Mouse (Mus musculus) midbrain, embryonic 10.5 days (tissue): ENCODE measurements around the gene Heatr4. TPM values are rescaled to one million over a fixed set of nuclear protein-coding genes. Genes with fewer than 3 reads are reported as not detected.
A peak's percentile ranks its signal among the peaks of the same experiment; 100 is the strongest.
"Not testable (repeated sequence)": the region's sequence is repeated elsewhere in the genome, so short reads cannot be mapped to it uniquely, and the experiment has no call there.

Experiments used
- DNase-seq: peaks from one replicate; pipeline ENCODE4 v3.0.0-alpha.2; 2017; ENCODE audit warnings: low spot score
- H3K27ac ChIP-seq: fragments of 300-500 bp; sonication (generic); replicated peaks from 2 replicates; pipeline ENCODE4 v1.5.1; 2016; ENCODE audit warnings: mild to moderate bottlenecking
- H3K27me3 ChIP-seq: fragments of 300-500 bp; sonication (generic); 2 replicates; pipeline ENCODE4 v1.6.1; 2016; ENCODE audit warnings: low read depth, mild to moderate bottlenecking; ENCODE audit not compliant: poor library complexity, severe bottlenecking
- H3K36me3 ChIP-seq: fragments of 300-500 bp; sonication (generic); 2 replicates; pipeline ENCODE4 v1.6.1; 2016; ENCODE audit warnings: mild to moderate bottlenecking, moderate library complexity
- H3K4me1 ChIP-seq: fragments of 300-500 bp; sonication (generic); 2 replicates; pipeline ENCODE4 v1.6.1; 2016
- H3K4me3 ChIP-seq: fragments of 300-500 bp; sonication (generic); 2 replicates; pipeline ENCODE4 v1.5.1; 2016; ENCODE audit warnings: mild to moderate bottlenecking, moderate library complexity
- H3K9me3 ChIP-seq: fragments of 300-500 bp; sonication (generic); replicated peaks from 2 replicates; pipeline ENCODE4 v1.6.1; 2016; ENCODE audit warnings: mild to moderate bottlenecking
- WGBS: fragments of 180-500 bp; shearing (Covaris S2); methylation state at CpG from one replicate; pipeline ENCODE4 v1.1.7; 2016; 5-methylcytosine and 5-hydroxymethylcytosine counted together
- polyA plus RNA-seq: library from polyadenylated mRNA; unstranded; fragments of >200 nt; fragmentation: Nextera tagmentation; extraction: Ambion mirVana; gene quantifications from 2 replicates; pipeline ENCODE4 v1.2.1, GENCODE M21; 2016

Gene Heatr4
- polyA plus RNA-seq, 1 experiment from 2014 or later, result not detected

- peak; percentile 77 for DNase-seq
- H3K27ac ChIP-seq, result peak overlapping the region; percentile 59
- H3K4me1 ChIP-seq, result peaks cover 57% of the 10 kb centered on the region
- no peaks in the 10 kb centered on the region for H3K27me3 ChIP-seq
- peaks cover 22% of the 10 kb centered on the region for H3K36me3 ChIP-seq
- H3K4me3 ChIP-seq, result peak overlapping the region; percentile 56
- no peaks in the 10 kb centered on the region for H3K9me3 ChIP-seq
- WGBS, result 34% methylated on average over 12 of the region's 12 CpGs
Measured at GRCm38 (mm10) chr12:84011251-84012040, 26.8 kb upstream of the Heatr4 start.

- H3K36me3 ChIP-seq, result peaks cover 14% of the 10 kb centered on the region
- H3K9me3 ChIP-seq, result no peaks in the 10 kb centered on the region
- WGBS, result 81% methylated on average over 3 of the region's 3 CpGs
- H3K27me3 ChIP-seq, result no peaks in the 10 kb centered on the region
- DNase-seq, result no peak
- H3K4me3 ChIP-seq, result peak overlapping the region; percentile 56
- H3K27ac ChIP-seq, result peak overlapping the region; percentile 86; the same call in 1 of the 2 replicates
- H3K4me1 ChIP-seq, result peaks cover 52% of the 10 kb centered on the region
Measured at GRCm38 (mm10) chr12:84010201-84010600, 25.5 kb upstream of the Heatr4 start.

GRCm38 (mm10) chr12:84009171-84009965, 24.7 kb upstream of the Heatr4 start, which contains the start of gene Acot1:
Acot1 (plus strand) TSS chr12:84009490.
- H3K36me3 ChIP-seq, H3K9me3 ChIP-seq, H3K27me3 ChIP-seq: not testable (repeated sequence)
- WGBS, result under 1% methylated on average over 68 of the region's 70 CpGs
- Histone ChIP-seq H3K4me3 (peak within 1 kb of the TSS; percentile 56), H3K4me1 (peaks cover 52% of the 10 kb centered on the region), H3K27ac (peak within 1 kb of the TSS; percentile 86)
- DNase-seq, result peak; percentile 82

GRCm38 (mm10) chr12:84008729-84009128, 24.1 kb upstream of the Heatr4 start:
- H3K27me3 ChIP-seq, result no peaks in the 10 kb centered on the region
- peak overlapping the region; percentile 56 for H3K4me3 ChIP-seq
- no peaks in the 10 kb centered on the region for H3K9me3 ChIP-seq
- WGBS, result 48% methylated on average over 8 of the region's 8 CpGs
- H3K4me1 ChIP-seq, result peaks cover 52% of the 10 kb centered on the region
- DNase-seq, result peak; percentile 19
- H3K36me3 ChIP-seq, result peaks cover 5% of the 10 kb centered on the region; the same call in 1 of the 2 replicates
- H3K27ac ChIP-seq, result peak overlapping the region; percentile 86

GRCm38 (mm10) chr12:84008251-84008650, 23.6 kb upstream of the Heatr4 start:
- no peak for DNase-seq
- 85% methylated on average over 12 of the region's 12 CpGs for WGBS
- Histone ChIP-seq H3K9me3 (no peaks in the 10 kb centered on the region), H3K27ac (peak overlapping the region; percentile 86), H3K27me3 (no peaks in the 10 kb centered on the region), H3K4me3 (no peak overlapping the region), H3K4me1 (peaks cover 52% of the 10 kb centered on the region), H3K36me3 (peaks cover 3% of the 10 kb centered on the region; the same call in 1 of the 2 replicates)

- DNase-seq, result no peak
- 97% methylated on average over 1 of the region's 1 CpGs for WGBS
Measured at GRCm38 (mm10) chr12:84003866-84004265, 19.2 kb upstream of the Heatr4 start.

GRCm38 (mm10) chr12:84000418-84000817, 15.8 kb upstream of the Heatr4 start:
- H3K4me3 ChIP-seq, result no peak overlapping the region
- no peak overlapping the region for H3K27ac ChIP-seq
- WGBS, result 93% methylated on average over 3 of the region's 3 CpGs
- no peaks in the 10 kb centered on the region for H3K4me1 ChIP-seq
- DNase-seq, result no peak
- H3K9me3 ChIP-seq, result peaks cover 8% of the 10 kb centered on the region
- H3K36me3 ChIP-seq, result 0 out of 2 replicates have a peak, but pooled peaks cover 3% of the 10 kb centered on the region
- no peaks in the 10 kb centered on the region for H3K27me3 ChIP-seq

More at GRCm38 (mm10) chr12:84003866-84004265, 19.2 kb upstream of the Heatr4 start:
- H3K27ac ChIP-seq, result no peak overlapping the region
- H3K36me3 ChIP-seq, result no peaks in the 10 kb centered on the region
- peaks cover 8% of the 10 kb centered on the region; the same call in 1 of the 2 replicates for H3K9me3 ChIP-seq
- no peaks in the 10 kb centered on the region for H3K27me3 ChIP-seq
- H3K4me3 ChIP-seq, result no peak overlapping the region
- H3K4me1 ChIP-seq, result peaks cover 10% of the 10 kb centered on the region

- H3K36me3 ChIP-seq, H3K9me3 ChIP-seq, H3K27me3 ChIP-seq, H3K27ac ChIP-seq, H3K4me3 ChIP-seq, DNase-seq, H3K4me1 ChIP-seq: not testable (repeated sequence)
- 86% methylated on average over 8 of the region's 8 CpGs for WGBS
Measured at GRCm38 (mm10) chr12:83999237-83999636, 14.6 kb upstream of the Heatr4 start.

- DNase-seq, result no peak
- peaks cover 14% of the 10 kb centered on the region for H3K36me3 ChIP-seq
Measured at GRCm38 (mm10) chr12:83998341-83999107, 13.9 kb upstream of the Heatr4 start.

GRCm38 (mm10) chr12:83997221-83997620, 12.6 kb upstream of the Heatr4 start:
- H3K9me3 ChIP-seq, result peaks cover 5% of the 10 kb centered on the region
- peaks cover 24% of the 10 kb centered on the region for H3K36me3 ChIP-seq
- no peak overlapping the region for H3K27ac ChIP-seq
- WGBS, result 83% methylated on average over 2 of the region's 2 CpGs
- H3K4me1 ChIP-seq, result no peaks in the 10 kb centered on the region
- H3K27me3 ChIP-seq, result no peaks in the 10 kb centered on the region
- DNase-seq, result no peak
- H3K4me3 ChIP-seq, result no peak overlapping the region

More at GRCm38 (mm10) chr12:83998341-83999107, 13.9 kb upstream of the Heatr4 start:
- WGBS, result 75% methylated on average over 11 of the region's 11 CpGs
- Histone ChIP-seq H3K4me1 (no peaks in the 10 kb centered on the region), H3K27me3 (no peaks in the 10 kb centered on the region), H3K9me3 (peaks cover 8% of the 10 kb centered on the region), H3K27ac (no peak overlapping the region), H3K4me3 (no peak overlapping the region)

- WGBS, result 95% methylated on average over 4 of the region's 4 CpGs
Measured at GRCm38 (mm10) chr12:83989378-83989777, 4.7 kb upstream of the Heatr4 start.

GRCm38 (mm10) chr12:83988483-83988882, 3.8 kb upstream of the Heatr4 start:
- peak overlapping the region; percentile 92 for H3K27ac ChIP-seq
- H3K4me1 ChIP-seq, result peaks cover 21% of the 10 kb centered on the region
- no peak for DNase-seq
- 75% methylated on average over 4 of the region's 4 CpGs for WGBS
- peak overlapping the region; percentile 67 for H3K4me3 ChIP-seq
- H3K36me3 ChIP-seq, result peaks cover 18% of the 10 kb centered on the region
- no peaks in the 10 kb centered on the region for H3K9me3 ChIP-seq
- H3K27me3 ChIP-seq, result 0 out of 2 replicates have a peak, but pooled peaks cover 5% of the 10 kb centered on the region

More at GRCm38 (mm10) chr12:83989378-83989777, 4.7 kb upstream of the Heatr4 start:
- Histone ChIP-seq H3K27ac (no peak overlapping the region), H3K27me3 (0 out of 2 replicates have a peak, but pooled peaks cover 5% of the 10 kb centered on the region), H3K4me1 (peaks cover 21% of the 10 kb centered on the region), H3K9me3 (no peaks in the 10 kb centered on the region), H3K36me3 (peaks cover 27% of the 10 kb centered on the region), H3K4me3 (no peak overlapping the region)
- no peak for DNase-seq
